Mouse (Mus musculus) liver, embryonic 11.5 days (tissue): ENCODE data around the gene Vmn1r126. TPM values are rescaled to one million over a fixed set of nuclear protein-coding genes. Genes with fewer than 3 reads are reported as not detected.
"Not testable (repeated sequence)": the region's sequence is repeated elsewhere in the genome, so short reads cannot be mapped to it uniquely, and the experiment has no call there.

Source experiments
- ATAC-seq: fragments of 200-750 bp; cut with Nextera tagmentation; replicated peaks from 2 replicates; pipeline ENCODE4 v1.8.0; 2017; ENCODE audit warnings: moderate number of reproducible peaks, mild to moderate bottlenecking, moderate TSS enrichment, moderate library complexity; ENCODE audit not compliant: low FRiP score
- DNase-seq: peaks from one replicate; pipeline ENCODE4 v3.0.0-alpha.2; 2017; ENCODE audit warnings: low spot score
- H3K27ac ChIP-seq: fragments of 300-500 bp; sonication (generic); 2 replicates; pipeline ENCODE4 v1.5.1; 2014; ENCODE audit warnings: mild to moderate bottlenecking, low read depth, low read length, control low read depth
- H3K27me3 ChIP-seq: fragments of 300-500 bp; sonication (generic); replicated peaks from 2 replicates; pipeline ENCODE4 v1.6.1; 2014; ENCODE audit warnings: low read length, mixed read lengths; ENCODE audit not compliant: control insufficient read depth, insufficient read depth
- H3K36me3 ChIP-seq: fragments of 300-500 bp; sonication (generic); 2 replicates; pipeline ENCODE4 v1.6.1; 2014; ENCODE audit warnings: mild to moderate bottlenecking, low read length, moderate library complexity, mixed read lengths; ENCODE audit not compliant: control insufficient read depth, insufficient read depth
- H3K4me1 ChIP-seq: fragments of 300-500 bp; sonication (generic); replicated peaks from 2 replicates; pipeline ENCODE4 v1.6.1; 2014; ENCODE audit warnings: low read length, mixed read lengths; ENCODE audit not compliant: control insufficient read depth, insufficient read depth
- H3K4me2 ChIP-seq: fragments of 300-500 bp; sonication (generic); 2 replicates; pipeline ENCODE4 v1.6.1; 2014; ENCODE audit warnings: mild to moderate bottlenecking, control low read depth, moderate library complexity
- H3K4me3 ChIP-seq: fragments of 300-500 bp; sonication (generic); 2 replicates; pipeline ENCODE4 v1.5.1; 2014; ENCODE audit warnings: low read depth, low read length, control low read depth
- H3K9ac ChIP-seq: fragments of 300-500 bp; sonication (generic); 2 replicates; pipeline ENCODE4 v1.6.1; 2014; ENCODE audit warnings: low read depth, low read length, control low read depth
- H3K9me3 ChIP-seq: fragments of 300-500 bp; sonication (generic); 2 replicates; pipeline ENCODE4 v1.6.1; 2016; ENCODE audit warnings: low read length, inconsistent platforms, mixed read lengths; ENCODE audit not compliant: control insufficient read depth
- WGBS: fragments of 180-500 bp; shearing (Covaris S2); extraction: QIAGEN DNeasy Blood & Tissue Kit; methylation state at CpG from one replicate; pipeline ENCODE4 v1.1.7; 2014; 5-methylcytosine and 5-hydroxymethylcytosine counted together
- polyA plus RNA-seq: library from polyadenylated mRNA; unstranded; fragments of >200 nt; fragmentation: Nextera tagmentation; extraction: Ambion mirVana; gene quantifications from 2 replicates; pipeline ENCODE4 v1.2.1, GENCODE M21; 2014

The Vmn1r126 gene
- not detected in 2 replicates for polyA plus RNA-seq

- not testable (repeated sequence) for H3K27me3 ChIP-seq, H3K36me3 ChIP-seq, DNase-seq, ATAC-seq, H3K4me3 ChIP-seq, H3K9ac ChIP-seq, H3K4me1 ChIP-seq, H3K9me3 ChIP-seq, H3K27ac ChIP-seq, H3K4me2 ChIP-seq
- WGBS, result no CpG with 5 or more reads among the region's 5 CpGs
Measured at GRCm38 (mm10) chr7:21301367-21301766, at the start of gene Vmn1r126. Gene Vmn1r126, minus strand, starts transcription at chr7:21301467.

GRCm38 (mm10) chr7:21349073-21349472 lies 47.8 kb upstream of the Vmn1r126 start, which contains the start of gene Vmn1r128:
Gene Vmn1r128, plus strand, starts transcription at chr7:21349373.
- not testable (repeated sequence) for DNase-seq, H3K4me3 ChIP-seq, H3K27me3 ChIP-seq, H3K4me1 ChIP-seq, H3K27ac ChIP-seq, ATAC-seq, H3K36me3 ChIP-seq, H3K9me3 ChIP-seq, H3K9ac ChIP-seq, H3K4me2 ChIP-seq
- 58% methylated on average over 1 of the region's 1 CpGs for WGBS

- no CpG with 5 or more reads among the region's 3 CpGs for WGBS
Measured at GRCm38 (mm10) chr7:21319761-21320160, 18.5 kb upstream of the Vmn1r126 start, which contains the start of gene Vmn1r127. Gene Vmn1r127, minus strand, starts transcription at chr7:21319861.

GRCm38 (mm10) chr7:21271879-21272278 lies 29.4 kb downstream of the Vmn1r126 start, which contains the start of gene Vmn1r125:
Gene Vmn1r125, plus strand, starts transcription at chr7:21272179.
- not testable (repeated sequence) for H3K9me3 ChIP-seq, H3K27me3 ChIP-seq, H3K4me3 ChIP-seq, DNase-seq, H3K4me2 ChIP-seq, H3K4me1 ChIP-seq, H3K9ac ChIP-seq, H3K27ac ChIP-seq, H3K36me3 ChIP-seq, ATAC-seq
- 68% methylated on average over 3 of the region's 3 CpGs for WGBS

More at GRCm38 (mm10) chr7:21319761-21320160, 18.5 kb upstream of the Vmn1r126 start, which contains the start of gene Vmn1r127:
- ATAC-seq, H3K4me3 ChIP-seq, H3K36me3 ChIP-seq, H3K27ac ChIP-seq, H3K9ac ChIP-seq, H3K27me3 ChIP-seq, H3K4me1 ChIP-seq, H3K4me2 ChIP-seq, DNase-seq, H3K9me3 ChIP-seq: not testable (repeated sequence)

- not testable (repeated sequence) for H3K27ac ChIP-seq, H3K9me3 ChIP-seq, H3K4me1 ChIP-seq, DNase-seq, H3K9ac ChIP-seq, ATAC-seq, H3K4me3 ChIP-seq, H3K4me2 ChIP-seq, H3K27me3 ChIP-seq, H3K36me3 ChIP-seq
- 76% methylated on average over 4 of the region's 4 CpGs for WGBS
Measured at GRCm38 (mm10) chr7:21260517-21260916, 40.8 kb downstream of the Vmn1r126 start, which contains the start of gene Vmn1r124. Gene Vmn1r124, minus strand, starts transcription at chr7:21260617.

Other genes with a start within 250 kb of the Vmn1r126 start
- gene Vmn1r120, start 247.7 kb downstream of the Vmn1r126 start, polyA plus RNA-seq, result not detected in 2 replicates
- gene Vmn1r121, start 203.0 kb downstream of the Vmn1r126 start, polyA plus RNA-seq, result not detected in 2 replicates
- not detected in 2 replicates for gene Vmn1r122, start 167.3 kb downstream of the Vmn1r126 start, polyA plus RNA-seq
- gene Vmn1r123, start 139.3 kb downstream of the Vmn1r126 start, polyA plus RNA-seq, result not detected in 2 replicates
- gene Gm5157, start 111.0 kb downstream of the Vmn1r126 start, polyA plus RNA-seq, result not detected in 2 replicates
- gene Vmn1r124, start 40.9 kb downstream of the Vmn1r126 start, polyA plus RNA-seq, result not detected in 2 replicates
- not detected in 2 replicates for gene Vmn1r125, start 29.3 kb downstream of the Vmn1r126 start, polyA plus RNA-seq
- gene Vmn1r127, start 18.4 kb upstream of the Vmn1r126 start, polyA plus RNA-seq, result not detected in 2 replicates
- not detected in 2 replicates for gene Vmn1r128, start 47.9 kb upstream of the Vmn1r126 start, polyA plus RNA-seq
- gene Vmn1r129, start 59.8 kb upstream of the Vmn1r126 start, polyA plus RNA-seq, result not detected in 2 replicates
- gene Gm6882, start 131.3 kb upstream of the Vmn1r126 start, polyA plus RNA-seq, result not detected in 2 replicates
- gene Vmn1r130, start 210.3 kb upstream of the Vmn1r126 start, polyA plus RNA-seq, result not detected in 2 replicates
- not detected in 2 replicates for gene Vmn1r131, start 244.6 kb upstream of the Vmn1r126 start, polyA plus RNA-seq